Mouse (Mus musculus): ENCODE measurements around the gene Pde6g. TPM values are rescaled to one million over a fixed set of nuclear protein-coding genes. Genes with fewer than 3 reads are reported as not detected.
A peak's percentile ranks its signal among the peaks of the same experiment; 100 is the strongest.

The Pde6g gene
- total RNA-seq, 2 experiments from 2014 or later: 0.83 TPM; not detected in 1

DNA sequence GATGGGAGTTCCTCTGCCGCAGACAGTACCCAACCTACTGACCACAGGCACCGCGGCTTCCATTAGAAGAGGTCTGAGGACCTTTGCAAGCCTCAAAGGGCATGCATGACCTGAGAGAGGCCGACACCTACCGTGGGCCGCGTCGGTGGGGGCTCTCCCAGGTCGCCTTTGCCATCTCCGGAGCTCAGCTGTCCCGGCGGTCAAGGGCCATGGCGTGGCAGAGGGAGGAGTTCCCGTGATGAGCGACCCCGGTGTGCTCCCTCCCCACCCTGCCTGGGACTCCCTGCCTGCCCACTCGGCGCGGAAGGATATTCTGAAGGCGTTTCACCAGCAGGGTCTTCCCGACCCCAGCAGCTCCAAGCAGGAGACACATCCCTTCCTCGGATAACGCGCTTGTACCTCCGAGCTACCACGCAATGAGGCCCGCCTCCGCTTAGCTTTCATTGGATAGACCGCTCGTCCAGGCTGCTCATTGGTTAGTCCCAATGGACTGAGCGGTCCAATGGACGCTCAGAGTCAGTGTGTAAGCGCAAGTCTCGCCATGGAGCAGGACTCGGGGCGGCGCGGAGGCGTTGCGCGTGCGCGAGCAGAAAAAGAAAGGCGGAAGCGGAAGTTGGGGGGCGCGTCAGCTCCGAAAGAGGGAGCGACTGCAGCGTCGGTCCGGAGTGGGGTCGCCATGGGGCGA, 13.9 kb upstream of the Pde6g start, which contains the start of gene Arl16:
Arl16 (minus strand) TSS at position 557 of the 685 bp plus-strand sequence.
- peak; percentile 92 for DNase-seq

DNA sequence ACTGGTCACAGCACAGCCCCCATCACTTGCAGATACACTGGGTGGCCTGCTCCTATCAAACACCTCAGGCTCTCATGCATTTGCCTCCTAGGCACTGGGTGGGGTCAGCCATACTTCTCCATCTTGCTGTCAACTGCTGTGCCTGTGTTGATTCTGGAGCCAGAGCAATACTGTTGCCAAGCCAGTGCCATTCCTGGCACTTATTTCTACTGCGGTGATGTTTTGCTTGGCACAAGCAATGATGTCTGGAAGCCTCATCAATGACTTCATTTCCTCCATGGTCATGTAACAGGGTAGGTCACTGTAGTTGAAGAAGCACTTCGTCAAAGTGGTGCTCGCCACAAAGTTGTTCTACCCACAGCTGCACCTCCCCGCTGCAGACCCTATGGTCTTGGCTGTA, 12.2 kb upstream of the Pde6g start:
- DNase-seq: no peak

DNA sequence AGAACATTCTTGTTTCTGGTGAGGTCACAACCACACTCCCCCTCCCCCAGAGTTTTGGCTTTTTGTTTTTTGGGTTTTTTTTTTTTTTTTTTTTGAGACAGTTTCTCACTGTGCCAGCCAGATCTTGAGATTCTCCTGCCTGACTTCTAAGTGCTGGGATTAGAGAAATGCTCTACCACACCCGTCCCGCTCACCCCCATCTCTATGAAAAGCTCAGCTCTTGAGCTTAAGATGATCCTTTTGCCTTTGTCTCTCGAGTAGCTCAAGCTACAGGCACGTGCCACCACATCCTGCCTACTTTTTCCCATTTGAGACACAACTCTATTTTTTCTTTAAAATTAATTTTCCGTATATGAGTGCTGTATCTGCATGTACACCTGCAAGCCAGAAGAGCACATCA, 11.1 kb upstream of the Pde6g start:
- no peak for DNase-seq

DNA sequence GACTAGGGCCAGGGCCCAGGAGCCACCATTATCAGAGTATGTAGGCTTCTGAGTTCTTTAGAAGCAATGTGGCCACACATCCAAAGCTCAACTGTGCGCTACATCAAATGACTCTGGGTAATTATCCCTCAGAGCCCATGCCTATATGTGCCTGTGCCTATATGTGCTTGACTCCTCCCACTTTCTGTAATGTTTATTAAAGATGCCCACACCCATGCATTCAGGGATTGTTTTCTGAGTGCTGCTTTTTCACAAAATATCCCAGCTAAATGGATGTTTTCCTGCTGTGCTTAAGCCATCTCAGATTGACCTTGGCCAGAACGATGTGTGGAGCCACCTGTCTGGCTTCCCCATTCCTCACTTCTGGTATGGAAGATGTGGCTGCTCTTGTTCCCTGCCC, 10.2 kb upstream of the Pde6g start:
- no peak for DNase-seq

DNA sequence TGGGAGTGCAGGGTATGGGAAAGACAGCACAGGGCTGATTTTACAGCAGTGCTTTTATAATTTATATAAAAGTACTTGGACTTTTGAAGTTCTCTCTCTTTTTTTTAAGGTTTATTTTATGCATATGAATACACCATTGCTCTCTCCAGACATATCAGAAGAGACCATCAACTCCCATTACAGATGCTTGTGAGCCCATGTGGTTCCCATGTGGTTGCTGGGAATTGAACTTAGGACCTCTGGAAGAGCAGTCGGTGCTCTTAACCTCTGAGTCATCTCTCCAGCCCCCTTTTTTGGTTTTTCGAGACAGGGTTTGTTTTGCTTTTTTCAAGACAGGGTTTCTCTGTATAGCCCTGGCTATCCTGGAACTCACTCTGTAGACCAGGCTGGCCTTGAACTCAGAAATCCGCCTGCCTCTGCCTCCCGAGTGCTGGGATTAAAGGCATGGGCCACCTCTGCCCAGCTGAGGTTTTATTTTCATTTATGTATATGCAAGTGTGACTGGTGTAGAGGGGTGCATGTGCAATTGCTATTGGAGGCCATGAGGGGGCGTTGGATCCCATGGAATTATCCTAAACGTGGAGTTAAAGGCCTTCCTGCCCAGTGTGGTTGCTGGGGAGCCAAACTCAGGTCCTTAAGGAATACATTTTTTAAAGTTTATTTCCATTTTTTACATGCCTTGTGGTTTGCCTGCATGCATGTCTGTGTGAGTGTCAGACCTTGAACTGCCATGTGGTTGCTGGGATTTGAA, 5.7 kb upstream of the Pde6g start:
- no peak for DNase-seq

DNA sequence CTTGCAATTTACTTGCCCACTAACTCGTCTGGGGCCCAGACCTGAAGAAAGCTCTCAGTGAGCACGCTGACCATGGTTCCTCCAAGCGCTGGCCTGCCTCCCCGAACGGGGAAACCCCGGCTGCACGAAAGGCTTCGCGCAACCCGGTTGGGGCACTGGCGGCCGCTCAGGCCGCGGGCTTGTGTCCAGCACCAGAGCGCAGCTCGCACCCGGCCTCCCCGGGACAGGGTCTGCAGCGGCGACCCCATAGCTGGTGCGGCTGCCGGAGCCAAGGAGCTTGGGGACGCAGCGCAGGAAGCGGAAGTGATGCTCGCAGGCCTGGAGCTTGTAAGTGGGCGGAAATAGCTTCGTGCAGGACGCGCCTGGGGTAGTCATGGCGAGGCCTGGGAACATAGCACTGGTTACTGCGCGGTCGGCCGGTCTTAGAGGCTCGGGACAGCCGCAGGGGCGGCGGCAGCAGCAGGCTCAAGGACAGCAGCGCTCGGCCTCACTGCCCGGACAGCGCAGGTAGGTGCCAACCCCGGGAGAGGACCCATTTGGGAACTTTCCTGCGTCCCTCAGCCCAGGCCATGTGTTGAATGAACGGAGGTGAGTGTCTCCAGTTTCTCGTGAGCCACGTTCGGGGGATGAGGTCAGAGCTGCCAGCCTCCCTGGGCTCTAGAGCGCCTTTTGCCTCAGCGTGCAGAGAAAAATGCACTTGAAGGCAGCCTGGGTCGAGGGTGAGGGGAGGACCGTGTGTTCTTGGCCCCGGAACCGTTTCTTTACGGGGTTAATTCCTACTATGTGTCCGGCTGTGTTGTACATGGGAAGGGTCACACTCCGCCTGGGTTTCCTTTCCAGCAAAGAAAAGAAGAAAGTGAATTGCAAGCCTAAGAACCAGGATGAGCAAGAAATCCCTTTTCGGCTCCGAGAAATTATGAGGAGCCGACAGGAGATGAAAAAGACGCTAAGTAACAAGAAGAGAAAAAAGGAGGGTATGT, 4.8 kb upstream of the Pde6g start, which contains the start of the genes Oxld1 and Ccdc137:
Oxld1 (minus strand) TSS at position 297 of the 980 bp plus-strand sequence.
Ccdc137 (plus strand) TSS at position 344 of the 980 bp plus-strand sequence.
- DNase-seq: peak; percentile 75

DNA sequence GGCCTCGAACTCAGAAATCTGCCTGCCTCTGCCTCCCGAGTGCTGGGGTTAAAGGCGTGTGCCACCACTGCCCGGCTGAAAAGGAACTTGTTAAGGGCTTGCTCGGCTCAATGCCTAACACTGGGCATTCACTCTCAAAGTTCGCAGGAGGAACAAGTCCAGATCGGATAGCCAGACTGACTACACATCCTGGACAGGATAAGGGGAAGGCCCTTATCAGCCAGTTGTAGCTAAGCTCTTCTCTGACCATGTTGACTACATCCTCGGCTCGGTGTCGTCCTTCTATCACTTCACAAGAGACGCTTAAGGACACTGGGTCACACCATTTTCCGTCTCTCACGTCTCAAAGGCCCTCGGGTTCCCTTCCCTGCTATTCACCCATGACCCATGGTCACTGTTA, 4.1 kb upstream of the Pde6g start:
- no peak for DNase-seq

DNA sequence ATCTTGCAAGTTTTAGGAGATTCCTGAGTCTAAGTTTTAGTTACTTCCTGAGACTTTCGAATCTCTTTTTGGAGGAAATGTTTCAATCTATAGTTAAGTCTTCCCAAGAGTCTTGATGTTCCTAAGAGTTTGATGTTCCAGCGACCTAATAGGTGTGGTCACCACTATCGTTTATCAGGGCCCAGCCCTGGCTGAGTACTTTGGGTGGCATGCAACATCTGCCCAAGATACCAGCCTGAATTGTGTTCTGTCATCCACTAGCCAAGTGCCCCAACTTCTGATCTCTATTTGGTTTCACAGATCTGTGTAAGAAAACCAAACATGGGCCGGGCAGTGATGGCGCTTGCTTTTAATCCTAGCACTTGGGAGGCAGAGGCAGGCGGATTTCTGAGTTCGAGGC, 2.1 kb upstream of the Pde6g start:
- DNase-seq: no peak

DNA sequence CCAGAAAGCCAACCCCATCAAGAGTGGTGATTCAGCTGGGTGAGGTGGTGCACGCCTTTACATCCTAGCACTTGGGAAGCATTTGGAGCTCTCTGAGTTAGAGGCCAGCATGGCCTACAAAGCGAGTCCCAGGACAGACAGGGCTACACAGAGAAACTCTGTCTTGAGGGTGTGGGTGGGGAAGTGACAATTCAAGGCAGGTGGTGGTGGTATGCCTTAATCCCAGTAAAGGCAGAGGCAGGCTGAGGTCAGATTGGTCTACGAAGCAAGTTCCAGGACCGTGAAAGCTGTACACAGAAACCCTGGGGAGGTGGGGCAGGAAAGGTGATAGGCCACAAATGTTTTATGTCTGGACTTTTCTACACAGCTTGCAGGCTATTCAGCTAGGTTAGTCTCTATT, 1.7 kb upstream of the Pde6g start:
- no peak for DNase-seq

DNA sequence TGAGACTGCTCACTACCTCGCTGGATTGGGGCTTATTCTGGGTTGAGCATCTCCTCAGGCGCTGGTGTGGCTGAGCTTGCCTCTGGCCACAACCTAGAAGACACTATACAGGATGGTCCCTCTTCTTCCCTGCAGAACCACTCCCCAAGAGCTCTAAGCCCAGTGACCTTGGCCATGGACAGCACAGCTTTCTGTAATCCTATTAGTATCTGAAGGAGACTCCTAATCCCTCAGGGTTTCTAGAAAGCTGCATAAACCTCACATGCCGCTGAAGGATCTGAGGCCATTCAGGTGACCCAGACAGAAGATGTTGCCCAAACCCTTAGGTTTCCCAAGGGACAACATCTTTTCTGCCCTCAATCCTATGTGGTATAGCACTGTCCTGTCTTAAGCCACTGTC, 1.1 kb downstream of the Pde6g start:
- DNase-seq: no peak

DNA sequence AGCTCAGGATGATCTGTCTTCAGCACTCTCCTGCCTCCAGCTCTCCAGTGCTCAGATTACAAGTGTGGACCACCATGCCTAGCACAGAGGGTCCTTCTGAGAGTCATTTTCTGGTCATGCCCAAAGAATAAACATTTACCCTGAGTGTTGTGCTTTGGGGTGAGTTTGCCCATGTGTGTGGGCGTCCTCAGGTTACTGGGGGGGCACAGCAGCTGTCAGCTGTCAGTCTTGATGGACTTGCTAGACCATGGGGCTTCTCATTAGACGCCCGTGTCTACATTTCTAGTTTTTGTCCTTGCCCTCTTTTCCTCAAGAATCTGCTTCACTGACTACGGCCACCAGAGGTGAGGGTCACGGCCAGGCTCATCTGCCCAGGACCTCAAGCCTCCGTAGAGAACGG, 6.1 kb downstream of the Pde6g start:
- DNase-seq: no peak

DNA sequence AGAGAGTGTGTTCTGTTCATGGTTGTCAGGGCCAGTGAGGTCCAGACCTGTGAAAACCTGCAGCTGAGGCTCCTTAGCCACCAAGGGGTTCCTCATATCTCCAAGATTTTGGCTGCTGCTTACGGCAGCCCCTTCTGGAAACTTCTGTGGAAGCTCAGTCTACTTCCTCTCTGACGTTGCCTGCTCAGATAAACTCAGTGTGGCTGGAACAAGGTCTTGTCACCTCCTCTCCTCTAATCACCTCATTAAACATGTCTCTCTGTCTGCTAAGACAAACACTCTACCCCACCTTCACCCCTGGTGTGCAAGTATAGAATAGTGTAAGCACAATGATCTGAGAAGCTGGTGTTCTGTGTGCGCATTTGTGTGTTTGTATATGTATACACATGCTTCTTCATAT, 7.8 kb downstream of the Pde6g start:
- DNase-seq: no peak

DNA sequence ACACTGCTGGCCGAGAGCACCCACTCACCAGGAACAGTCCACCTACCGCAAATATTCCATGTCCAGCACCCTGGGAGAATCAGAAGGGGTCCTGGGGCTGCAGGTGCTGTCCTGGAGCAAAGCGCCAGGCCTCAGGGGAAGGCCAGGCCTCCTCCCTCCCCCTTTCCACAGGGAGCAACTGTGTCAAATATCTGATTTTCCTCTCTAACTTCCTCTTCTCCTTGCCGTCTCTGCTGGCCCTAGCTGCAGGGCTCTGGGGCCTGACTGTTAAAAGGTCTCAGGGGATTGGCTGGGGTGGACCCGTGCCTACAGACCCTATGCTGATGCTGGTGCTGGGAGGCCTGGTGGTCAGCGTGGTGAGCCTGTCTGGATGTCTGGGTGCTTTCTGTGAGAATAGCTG, 9.2 kb downstream of the Pde6g start:
- DNase-seq: no peak

DNA sequence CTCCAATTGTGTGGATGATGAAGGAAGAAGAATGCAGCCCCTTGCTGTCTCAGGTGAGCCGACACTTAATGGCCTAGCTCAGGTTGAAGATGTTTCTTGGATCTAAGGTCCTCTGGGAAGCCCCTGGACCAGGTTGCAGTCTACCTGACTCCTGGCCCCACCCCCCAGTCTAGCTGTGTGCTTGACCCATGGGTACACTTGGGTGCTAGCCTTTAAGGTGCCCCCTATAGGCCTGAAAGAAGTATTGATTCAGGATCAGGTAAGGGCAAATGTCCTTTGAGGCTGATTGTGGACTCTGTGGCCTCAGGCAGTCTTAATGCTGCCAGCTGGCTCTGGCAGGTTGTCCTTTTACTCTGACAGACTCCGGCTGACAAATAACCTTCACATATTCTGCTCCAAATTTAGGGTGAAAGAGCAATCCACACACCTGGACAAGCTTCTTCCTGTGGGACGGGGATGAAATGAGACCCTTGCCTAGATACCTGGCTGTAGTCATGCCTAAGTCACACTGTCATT, 10.5 kb downstream of the Pde6g start:
- no peak for DNase-seq

DNA sequence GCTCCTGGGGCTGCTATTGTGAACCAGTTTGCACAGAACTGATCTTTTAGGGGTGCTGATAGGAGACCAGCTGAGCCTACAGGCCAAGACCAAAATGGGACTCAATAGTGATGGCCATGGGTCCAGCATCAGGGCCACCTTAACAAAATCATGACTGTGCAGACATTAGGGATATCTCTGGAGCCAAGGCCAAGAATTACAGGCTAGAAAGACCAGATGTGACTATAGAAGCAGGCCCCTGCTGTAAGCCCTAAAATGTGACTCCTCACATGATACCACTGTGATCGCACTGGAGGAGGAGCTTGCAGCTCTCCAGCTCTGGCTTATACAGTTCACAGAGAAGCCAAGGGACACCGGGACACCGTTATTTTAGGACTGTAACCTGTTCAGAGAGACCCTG, 11.0 kb downstream of the Pde6g start, which contains the start of gene Tspan10:
Tspan10 (plus strand) TSS at position 301 of the 400 bp plus-strand sequence.
- DNase-seq: no peak

DNA sequence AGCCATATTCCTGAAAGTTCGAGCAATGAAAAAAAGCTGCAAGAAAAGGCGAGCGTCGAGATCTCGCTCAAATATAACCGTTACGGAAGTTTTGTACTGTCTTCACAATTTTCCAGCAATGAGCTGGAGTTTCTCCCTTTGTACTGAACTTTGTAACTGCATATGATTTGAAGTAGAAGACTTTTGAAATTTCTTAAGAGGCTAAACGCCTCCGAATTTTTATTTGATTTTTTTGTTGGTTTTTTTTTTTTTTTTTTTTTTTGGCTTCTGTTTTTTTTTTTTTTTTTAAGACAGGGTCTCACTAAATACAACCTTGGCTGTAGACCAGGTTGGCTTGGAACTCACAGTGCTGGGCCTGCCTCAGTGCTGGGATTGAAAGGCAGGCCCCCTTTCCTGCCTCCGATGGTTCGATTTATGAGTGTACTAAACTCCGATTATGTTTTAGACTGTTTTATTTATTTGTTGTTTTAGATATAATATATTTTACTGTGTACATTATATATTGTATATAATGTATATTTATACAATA, 15.4 kb downstream of the Pde6g start:
- no peak for DNase-seq

DNA sequence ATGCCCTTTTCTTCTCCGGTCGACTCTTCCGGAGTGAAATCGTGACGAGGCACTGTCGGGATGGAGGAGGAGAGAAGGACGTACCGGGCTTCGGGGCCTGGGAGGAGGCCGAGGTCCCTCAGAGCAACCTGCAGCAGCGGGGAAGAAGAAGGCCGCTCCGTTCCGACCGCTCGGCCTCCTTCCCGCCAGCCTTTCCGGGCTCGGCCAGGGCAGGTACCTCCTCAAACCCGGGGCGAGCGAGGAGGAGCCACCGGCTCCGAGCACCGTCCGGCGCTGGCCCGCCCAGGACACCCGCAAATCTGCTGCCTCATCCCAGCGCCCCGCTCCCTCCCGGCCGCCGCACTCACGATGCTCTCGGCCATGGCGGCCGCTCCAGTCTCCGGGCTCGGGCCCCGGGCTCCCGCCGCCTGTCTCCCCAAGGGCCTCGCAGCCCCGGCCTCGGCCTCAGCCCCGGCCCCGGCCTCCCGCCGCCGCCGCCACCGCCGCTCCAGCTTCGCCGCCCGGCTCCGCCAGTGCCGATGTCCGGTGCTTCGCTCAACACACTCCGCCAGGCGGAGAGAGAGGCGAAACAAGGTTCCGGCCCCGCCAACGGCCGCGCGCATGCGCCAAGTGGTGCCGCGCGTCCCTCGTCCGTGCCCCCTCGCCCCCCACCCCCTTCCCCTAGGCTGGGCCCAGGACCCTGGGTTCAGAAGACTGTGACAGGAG, 16.0 kb downstream of the Pde6g start, which contains the start of gene Nploc4:
Nploc4 (minus strand) TSS at position 557 of the 705 bp plus-strand sequence.
- peak; percentile 86 for DNase-seq

DNA sequence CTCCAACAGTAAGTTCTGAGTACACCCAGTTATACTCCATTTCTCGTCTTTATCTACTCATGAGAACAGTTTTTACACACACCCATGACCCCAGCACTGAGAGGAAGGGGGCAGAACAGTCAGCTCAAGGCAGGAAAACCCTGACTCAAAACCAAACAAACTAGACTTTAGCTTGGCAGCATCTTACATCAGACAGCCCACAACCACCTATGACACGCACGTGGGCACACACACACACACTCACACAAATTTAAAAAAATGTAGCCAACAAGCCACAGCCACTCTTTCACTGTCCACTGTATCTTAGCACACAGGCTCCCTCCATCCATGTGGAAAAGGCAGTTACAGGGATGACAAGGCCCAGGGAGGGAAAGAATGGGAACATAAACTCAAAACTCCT, 26.6 kb downstream of the Pde6g start:
- DNase-seq: no peak

DNA sequence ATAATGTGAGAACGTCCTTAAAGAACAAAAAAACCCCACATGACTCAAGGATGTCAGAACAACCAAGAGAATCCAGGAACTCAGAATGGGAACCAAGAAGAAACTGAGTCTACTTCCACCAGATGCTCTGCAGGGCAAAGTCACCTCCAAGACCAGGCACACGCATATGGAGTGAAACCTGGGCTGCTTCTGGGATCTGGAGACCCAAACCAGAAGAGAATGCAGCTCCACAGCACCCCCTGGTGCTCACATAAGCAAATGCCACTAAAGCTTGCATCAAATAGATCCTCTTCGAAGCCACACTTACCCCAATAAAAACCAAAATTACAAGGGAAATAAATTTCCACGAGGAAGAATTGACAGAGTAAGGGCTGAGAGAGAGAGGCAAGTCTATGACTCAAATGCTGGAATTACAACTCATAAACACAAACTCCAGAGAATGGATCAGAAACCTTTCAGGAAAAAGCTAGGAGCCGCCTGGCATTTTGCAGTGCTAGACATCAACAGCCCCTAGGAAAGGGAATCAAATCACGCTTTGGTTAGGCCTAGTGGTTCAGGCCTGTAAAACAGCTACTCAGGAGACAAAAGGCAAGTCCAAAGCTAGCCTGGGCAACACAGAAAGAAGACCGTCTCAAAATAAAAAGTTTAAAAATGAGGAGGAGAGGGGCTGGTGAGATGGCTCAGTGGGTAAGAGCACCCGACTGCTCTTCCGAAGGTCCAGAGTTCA, 29.6 kb downstream of the Pde6g start:
- DNase-seq: peak; percentile 32
